ENCODE assay signal across 8 mouse cellular contexts in the genomic region with DNA sequence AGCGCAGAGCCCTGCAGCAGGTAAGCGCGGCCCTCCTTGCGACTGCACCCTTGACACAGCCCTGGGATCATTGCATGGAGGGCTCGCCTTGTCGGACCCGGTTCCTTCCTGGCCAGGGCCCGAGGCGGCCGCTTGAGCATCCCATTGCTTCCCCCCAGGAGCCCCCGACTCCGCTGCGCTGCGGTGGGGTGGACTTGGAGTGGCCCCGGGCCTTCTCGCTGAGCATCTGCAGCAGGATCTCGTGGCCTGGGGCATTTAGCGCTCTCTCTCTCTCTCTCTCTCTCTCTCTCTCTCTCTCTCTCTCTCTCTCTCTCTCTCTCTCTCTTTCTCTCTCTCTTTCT. TPM values are rescaled to one million over a fixed set of nuclear protein-coding genes. Genes with fewer than 3 reads are reported as not detected.
DNase-seq lines count a peak whose midpoint lies in the region; ATAC-seq and TF ChIP-seq lines count a peak whose summit lies in the region.

No protein-coding gene starts in this region.

- ATAC-seq in heart, embryonic 13.5 days (ENCODE audit: extremely low read depth, insufficient number of reproducible peaks, low FRiP score, low TSS enrichment) = no peak
- no peak for ATAC-seq in forebrain, embryonic 15.5 days (replicated peaks)
- peak; percentile 29 for ATAC-seq in liver, embryonic 15.5 days (ENCODE audit: insufficient read depth)
- ATAC-seq in CD4-positive, CD25-positive, alpha-beta regulatory T cell, adult 4 months = no peak

- H3K9ac ChIP-seq in heart, embryonic 13.5 days = peak overlapping the region; percentile 89
- peak overlapping the region; percentile 41; the same call in 1 of the 2 replicates for H3K9ac ChIP-seq in ES-Bruce4 (ENCODE audit: low read depth, poor library complexity, severe bottlenecking)
- H3K9ac ChIP-seq in forebrain, embryonic 15.5 days (replicated peaks) = peak overlapping the region; percentile 70
- peak overlapping the region; percentile 61 for H3K9ac ChIP-seq in liver, embryonic 15.5 days

- H3K27me3 ChIP-seq in heart, embryonic 13.5 days (replicated peaks) = no peaks in the 10 kb centered on the region
- H3K27me3 ChIP-seq in ES-Bruce4 (ENCODE audit: control insufficient read depth, insufficient read depth, low read length, poor library complexity, severe bottlenecking) = no peaks in the 10 kb centered on the region
- H3K27me3 ChIP-seq in forebrain, embryonic 15.5 days = no peaks in the 10 kb centered on the region
- no peaks in the 10 kb centered on the region for H3K27me3 ChIP-seq in liver, embryonic 15.5 days

- H3K4me2 ChIP-seq in heart, embryonic 13.5 days = peak overlapping the region; percentile 87
- peak overlapping the region; percentile 68 for H3K4me2 ChIP-seq in forebrain, embryonic 15.5 days (replicated peaks)
- H3K4me2 ChIP-seq in liver, embryonic 15.5 days = peak overlapping the region; percentile 84

- peaks cover 18% of the 10 kb centered on the region for H3K4me1 ChIP-seq in heart, embryonic 13.5 days
- no peaks in the 10 kb centered on the region for H3K4me1 ChIP-seq in ES-Bruce4 (ENCODE audit: control insufficient read depth, insufficient read depth, low read length)
- peaks cover 12% of the 10 kb centered on the region for H3K4me1 ChIP-seq in forebrain, embryonic 15.5 days
- H3K4me1 ChIP-seq in liver, embryonic 15.5 days (replicated peaks) = peaks cover 50% of the 10 kb centered on the region

- DNase-seq in heart, postnatal 4 days = no peak
- DNase-seq in spleen, adult 18-20 months = no peak
- DNase-seq in ovary, postnatal 14 days (ENCODE audit: low spot score) = no peak

- H3K4me3 ChIP-seq in heart, embryonic 13.5 days = peak overlapping the region; percentile 92
- peak overlapping the region; percentile 70 for H3K4me3 ChIP-seq in ES-Bruce4 (ENCODE audit: low read depth, low read length)
- H3K4me3 ChIP-seq in forebrain, embryonic 15.5 days = peak overlapping the region; percentile 68
- peak overlapping the region; percentile 68 for H3K4me3 ChIP-seq in liver, embryonic 15.5 days (replicated peaks)

- TF ChIP-seq EP300 in ES-Bruce4 (IDR thresholded peaks at IDR 0.05; ENCODE audit: insufficient read depth, low read depth, low read length) = no peak

- H3K36me3 ChIP-seq in heart, embryonic 13.5 days = peaks cover 15% of the 10 kb centered on the region; the same call in 1 of the 2 replicates
- peaks cover 2% of the 10 kb centered on the region; the same call in 1 of the 2 replicates for H3K36me3 ChIP-seq in ES-Bruce4 (ENCODE audit: control insufficient read depth, insufficient read depth, low read length, poor library complexity, severe bottlenecking)
- H3K36me3 ChIP-seq in forebrain, embryonic 15.5 days = peaks cover 7% of the 10 kb centered on the region; the same call in 1 of the 2 replicates
- H3K36me3 ChIP-seq in liver, embryonic 15.5 days (replicated peaks) = 0 out of 2 replicates have a peak, but pooled peaks cover 6% of the 10 kb centered on the region

- WGBS in heart, embryonic 13.5 days = under 1% methylated on average over 18 of the region's 18 CpGs
- 0% methylated on average over 17 of the region's 18 CpGs for WGBS in forebrain, embryonic 15.5 days
- 0% methylated on average over 18 of the region's 18 CpGs for WGBS in liver, embryonic 15.5 days (ENCODE audit: insufficient replicate concordance)

- H3K9me3 ChIP-seq in heart, embryonic 13.5 days = no peaks in the 10 kb centered on the region
- no peaks in the 10 kb centered on the region for H3K9me3 ChIP-seq in ES-Bruce4 (replicated peaks; ENCODE audit: control insufficient read depth, insufficient read depth, low read length, poor library complexity, severe bottlenecking)
- no peaks in the 10 kb centered on the region for H3K9me3 ChIP-seq in forebrain, embryonic 15.5 days
- no peaks in the 10 kb centered on the region for H3K9me3 ChIP-seq in liver, embryonic 15.5 days (replicated peaks)

- TF ChIP-seq POLR2A in ES-Bruce4 (IDR thresholded peaks at IDR 0.05; ENCODE audit: insufficient read depth, low read length) = no peak

- no peak for TF ChIP-seq CTCF in ES-Bruce4 (IDR thresholded peaks at IDR 0.05; ENCODE audit: low read depth, low read length)

- no peak overlapping the region; the same call in 1 of the 2 replicates for H3K27ac ChIP-seq in heart, embryonic 13.5 days (replicated peaks)
- no peak overlapping the region for H3K27ac ChIP-seq in ES-Bruce4 (ENCODE audit: insufficient read depth, low read length)
- H3K27ac ChIP-seq in forebrain, embryonic 15.5 days (replicated peaks) = peak overlapping the region; percentile 44; the same call in 1 of the 2 replicates
- peak overlapping the region; percentile 91 for H3K27ac ChIP-seq in liver, embryonic 15.5 days (replicated peaks)

RNA-seq across cellular contexts. Expression of gene Armc9, which starts 0.2 kb away (rescaled TPM):
- 12.9 and 13.7 TPM in 2 replicates for polyA plus RNA-seq in heart, embryonic 13.5 days (2015; fragmentation: Nextera tagmentation; extraction: Ambion mirVana)
- 1 to 10 TPM; 5.6 to 6.0 TPM for total RNA-seq in heart, postnatal 4 days (2021)
- 13.7 and 15.5 TPM in 2 replicates for polyA plus RNA-seq in ES-Bruce4 (2011; ENCODE audit: insufficient read depth, insufficient read length, low read depth, missing spikeins)
- polyA plus RNA-seq in forebrain, embryonic 15.5 days (2015; fragmentation: Nextera tagmentation; extraction: Ambion mirVana) = 34.6 and 35.1 TPM in 2 replicates
- 8.9 and 9.3 TPM in 2 replicates for polyA plus RNA-seq in liver, embryonic 15.5 days (2015; fragmentation: Nextera tagmentation; extraction: Ambion mirVana)
- 1 to 10 TPM; 6.2 to 7.8 TPM for polyA plus RNA-seq in CD4-positive, CD25-positive, alpha-beta regulatory T cell, adult 4 months (2017; shearing (Covaris generic))

RNA-seq across cellular contexts. Expression of gene Gm21972, which starts 21.4 kb away (rescaled TPM):
- 0.28 TPM in 1 of 2 replicates, not detected in the other for polyA plus RNA-seq in heart, embryonic 13.5 days (2015; fragmentation: Nextera tagmentation; extraction: Ambion mirVana)
- total RNA-seq in heart, postnatal 4 days (2021) = 1 to 10 TPM; 1.2 to 1.4 TPM
- 4.1 TPM in 1 of 2 replicates, not detected in the other for polyA plus RNA-seq in ES-Bruce4 (2011; ENCODE audit: insufficient read depth, insufficient read length, low read depth, missing spikeins)
- 0.32 TPM in 1 of 2 replicates, not detected in the other for polyA plus RNA-seq in forebrain, embryonic 15.5 days (2015; fragmentation: Nextera tagmentation; extraction: Ambion mirVana)
- polyA plus RNA-seq in liver, embryonic 15.5 days (2015; fragmentation: Nextera tagmentation; extraction: Ambion mirVana) = not detected in 2 replicates
- polyA plus RNA-seq in CD4-positive, CD25-positive, alpha-beta regulatory T cell, adult 4 months (2017; shearing (Covaris generic)) = not detected

RNA-seq across cellular contexts. Expression of gene Htr2b, which starts 43.0 kb away (rescaled TPM):
- polyA plus RNA-seq in heart, embryonic 13.5 days (2015; fragmentation: Nextera tagmentation; extraction: Ambion mirVana) = 0.20 and 0.39 TPM in 2 replicates
- not detected for total RNA-seq in heart, postnatal 4 days (2021)
- polyA plus RNA-seq in ES-Bruce4 (2011; ENCODE audit: insufficient read depth, insufficient read length, low read depth, missing spikeins) = not detected in 2 replicates
- 0.25 and 0.40 TPM in 2 replicates for polyA plus RNA-seq in forebrain, embryonic 15.5 days (2015; fragmentation: Nextera tagmentation; extraction: Ambion mirVana)
- polyA plus RNA-seq in liver, embryonic 15.5 days (2015; fragmentation: Nextera tagmentation; extraction: Ambion mirVana) = 0.07 and 0.15 TPM in 2 replicates
- under 1 TPM in 1 of 2 experiments, not detected in 1; 0.39 TPM for polyA plus RNA-seq in CD4-positive, CD25-positive, alpha-beta regulatory T cell, adult 4 months (2017; shearing (Covaris generic))

Comparison
In these comparisons a context has a peak if more than half of its experiments do, and no peak if none do; other contexts are left out.
1. H3K27ac ChIP-seq: peak in forebrain, embryonic 15.5 days (single experiment) and liver, embryonic 15.5 days (single experiment); none in heart, embryonic 13.5 days (single experiment) and ES-Bruce4 (single experiment).
2. Peak in every context shown above with its lines, with median percentiles within 50 percentile points of each other: H3K4me2 ChIP-seq, H3K4me3 ChIP-seq and H3K9ac ChIP-seq.